Mouse (Mus musculus) lung, embryonic 14.5 days (tissue): ENCODE data around the gene Prkca. TPM values are rescaled to one million over a fixed set of nuclear protein-coding genes. Genes with fewer than 3 reads are reported as not detected.

Experiments
- ATAC-seq: fragments of 200-750 bp; cut with Nextera tagmentation; 2 replicates; pipeline ENCODE4 v1.8.0; 2017; ENCODE audit warnings: mild to moderate bottlenecking, moderate TSS enrichment, moderate library complexity; ENCODE audit not compliant: insufficient read depth
- DNase-seq: peaks from one replicate; pipeline ENCODE4 v3.0.0-alpha.2; 2015
- H3K27ac ChIP-seq: fragments of 300-500 bp; sonication (generic); 2 replicates; pipeline ENCODE4 v1.5.1; 2014; ENCODE audit warnings: low read depth, mild to moderate bottlenecking, moderate library complexity
- H3K27me3 ChIP-seq: fragments of 300-500 bp; sonication (generic); 2 replicates; pipeline ENCODE4 v1.6.1; 2014; ENCODE audit warnings: low read length, control low read depth; ENCODE audit not compliant: insufficient read depth
- H3K36me3 ChIP-seq: fragments of 300-500 bp; sonication (generic); 2 replicates; pipeline ENCODE4 v1.6.1; 2014; ENCODE audit warnings: control low read depth; ENCODE audit not compliant: insufficient read depth
- H3K4me1 ChIP-seq: fragments of 300-500 bp; sonication (generic); 2 replicates; pipeline ENCODE4 v1.6.1; 2014; ENCODE audit warnings: antibody characterized with exemption, control low read depth; ENCODE audit not compliant: insufficient read depth
- H3K4me2 ChIP-seq: fragments of 300-500 bp; sonication (generic); 2 replicates; pipeline ENCODE4 v1.6.1; 2014; ENCODE audit warnings: mild to moderate bottlenecking
- H3K4me3 ChIP-seq: fragments of 300-500 bp; sonication (generic); 2 replicates; pipeline ENCODE4 v1.5.1; 2014; ENCODE audit warnings: low read depth, low read length
- H3K9ac ChIP-seq: fragments of 300-500 bp; sonication (generic); 2 replicates; pipeline ENCODE4 v1.6.1; 2014
- H3K9me3 ChIP-seq: fragments of 300-500 bp; sonication (generic); 2 replicates; pipeline ENCODE4 v1.6.1; 2016; ENCODE audit warnings: low read depth, low read length, control low read depth
- CTCF ChIP-seq: IDR thresholded peaks from 2 replicates; pipeline ENCODE4 v1.5.1; 2016; ENCODE audit warnings: antibody characterized with exemption, low read depth
- WGBS: fragments of 180-500 bp; shearing (Covaris S2); extraction: QIAGEN DNeasy Blood & Tissue Kit; methylation state at CpG from one replicate; pipeline ENCODE4 v1.1.7; 2014; 5-methylcytosine and 5-hydroxymethylcytosine counted together
- polyA plus RNA-seq: library from polyadenylated mRNA; unstranded; fragments of >200 nt; fragmentation: Nextera tagmentation; extraction: Ambion mirVana; gene quantifications from 2 replicates; pipeline ENCODE4 v1.2.1, GENCODE M21; 2014

Gene Prkca
- polyA plus RNA-seq, 1 experiment from 2014 or later = 11.8 TPM

DNA sequence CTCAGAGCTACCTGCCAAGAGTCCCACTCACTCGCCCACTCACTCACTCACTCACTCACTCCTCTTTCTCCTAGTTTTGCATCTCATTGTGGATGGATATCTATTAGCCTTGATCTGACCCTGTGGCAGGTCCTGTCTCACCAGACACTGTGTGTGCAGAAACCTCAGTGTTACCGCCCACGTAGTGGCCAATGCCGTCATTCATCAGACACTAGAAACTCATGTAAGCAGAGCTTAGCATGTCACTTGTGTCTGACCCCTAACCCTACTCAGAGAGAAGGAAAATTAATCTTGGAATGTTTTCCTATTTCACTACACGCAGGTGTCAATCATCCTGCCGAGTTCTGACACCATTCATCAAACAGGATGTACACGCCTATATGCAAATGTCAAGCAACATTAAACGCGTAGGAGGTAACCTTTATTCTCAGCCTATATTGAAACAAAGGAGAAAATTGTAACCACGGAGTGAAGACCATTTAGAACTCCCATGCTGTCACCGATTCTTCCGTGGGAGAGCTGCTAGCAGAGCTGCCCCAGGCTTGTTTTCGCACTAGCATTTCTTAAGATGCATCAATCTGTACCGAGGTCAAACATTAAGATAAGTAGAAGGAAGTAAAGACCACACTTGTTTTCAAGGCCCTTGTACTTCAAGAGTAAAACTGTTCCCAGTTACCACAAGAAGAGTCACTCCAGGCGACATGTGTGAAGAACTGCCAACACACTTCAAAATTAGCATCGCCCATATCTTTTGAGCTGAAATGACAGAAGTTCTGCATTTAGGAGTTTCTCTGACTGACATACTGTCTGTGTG lies 70.9 kb downstream of the Prkca start:
- no peak overlapping the region for H3K9ac ChIP-seq
- no peaks in the 10 kb centered on the region for H3K27me3 ChIP-seq
- H3K36me3 ChIP-seq = no peaks in the 10 kb centered on the region
- no peaks in the 10 kb centered on the region for H3K9me3 ChIP-seq
- peaks cover 11% of the 10 kb centered on the region; the same call in 1 of the 2 replicates for H3K4me1 ChIP-seq
- no peak for ATAC-seq
- no peak for DNase-seq
- no peak overlapping the region for H3K27ac ChIP-seq
- TF ChIP-seq CTCF = no peak
- no peak overlapping the region for H3K4me3 ChIP-seq
- no peak overlapping the region for H3K4me2 ChIP-seq
- 61% methylated on average over 16 of the region's 16 CpGs for whole genome bisulfite sequencing

DNA sequence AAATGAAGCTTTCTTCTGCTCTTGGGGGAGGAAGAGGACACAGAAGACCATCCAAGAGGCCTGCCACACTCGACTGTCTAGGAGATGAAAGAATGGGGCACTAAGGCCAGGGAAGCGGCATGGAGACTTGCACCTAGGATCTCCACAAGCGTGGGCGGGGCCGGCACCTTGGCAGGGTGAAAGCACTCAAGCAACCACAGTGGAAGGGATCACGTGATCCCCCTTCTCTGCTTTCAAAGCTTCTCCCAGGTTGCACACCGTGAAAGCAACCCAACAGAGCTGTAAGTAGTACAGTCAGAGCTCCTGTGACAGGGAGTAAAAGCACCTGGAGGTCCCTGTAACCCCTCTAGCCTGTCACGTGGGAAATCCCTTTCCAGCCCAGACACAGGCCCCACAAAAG lies 72.4 kb downstream of the Prkca start:
- DNase-seq (peak; percentile 46), ATAC-seq (peak; percentile 50; the same call in 1 of the 2 replicates)
- Histone ChIP-seq H3K9ac (no peak overlapping the region), H3K9me3 (no peaks in the 10 kb centered on the region), H3K4me3 (no peak overlapping the region), H3K4me2 (no peak overlapping the region), H3K4me1 (0 out of 2 replicates have a peak, but pooled peaks cover 5% of the 10 kb centered on the region), H3K27me3 (no peaks in the 10 kb centered on the region), H3K36me3 (no peaks in the 10 kb centered on the region), H3K27ac (no peak overlapping the region)
- TF ChIP-seq CTCF = no peak
- WGBS = 35% methylated on average over 8 of the region's 8 CpGs

DNA sequence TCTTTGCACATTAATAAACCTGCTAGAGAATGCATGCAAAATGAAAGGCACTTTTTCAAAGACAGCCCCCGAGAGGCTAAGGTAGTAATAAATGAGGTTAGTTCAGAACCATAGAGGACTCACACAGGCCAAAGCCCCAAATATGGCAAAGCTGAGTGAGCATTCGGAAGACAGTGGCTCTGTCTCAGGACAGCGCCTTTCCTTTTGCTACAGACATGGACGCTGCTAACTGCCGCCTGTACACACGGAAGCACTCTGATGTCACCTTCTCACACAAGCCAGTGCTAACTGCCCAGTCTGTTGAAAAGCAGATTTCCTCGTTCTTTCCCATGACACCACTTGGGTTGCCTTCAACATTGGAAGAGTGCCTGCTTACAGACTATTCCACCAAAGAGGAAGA lies 74.2 kb downstream of the Prkca start:
- Histone ChIP-seq H3K27ac (no peak overlapping the region), H3K9ac (no peak overlapping the region)
- 47% methylated on average over 7 of the region's 7 CpGs for WGBS

DNA sequence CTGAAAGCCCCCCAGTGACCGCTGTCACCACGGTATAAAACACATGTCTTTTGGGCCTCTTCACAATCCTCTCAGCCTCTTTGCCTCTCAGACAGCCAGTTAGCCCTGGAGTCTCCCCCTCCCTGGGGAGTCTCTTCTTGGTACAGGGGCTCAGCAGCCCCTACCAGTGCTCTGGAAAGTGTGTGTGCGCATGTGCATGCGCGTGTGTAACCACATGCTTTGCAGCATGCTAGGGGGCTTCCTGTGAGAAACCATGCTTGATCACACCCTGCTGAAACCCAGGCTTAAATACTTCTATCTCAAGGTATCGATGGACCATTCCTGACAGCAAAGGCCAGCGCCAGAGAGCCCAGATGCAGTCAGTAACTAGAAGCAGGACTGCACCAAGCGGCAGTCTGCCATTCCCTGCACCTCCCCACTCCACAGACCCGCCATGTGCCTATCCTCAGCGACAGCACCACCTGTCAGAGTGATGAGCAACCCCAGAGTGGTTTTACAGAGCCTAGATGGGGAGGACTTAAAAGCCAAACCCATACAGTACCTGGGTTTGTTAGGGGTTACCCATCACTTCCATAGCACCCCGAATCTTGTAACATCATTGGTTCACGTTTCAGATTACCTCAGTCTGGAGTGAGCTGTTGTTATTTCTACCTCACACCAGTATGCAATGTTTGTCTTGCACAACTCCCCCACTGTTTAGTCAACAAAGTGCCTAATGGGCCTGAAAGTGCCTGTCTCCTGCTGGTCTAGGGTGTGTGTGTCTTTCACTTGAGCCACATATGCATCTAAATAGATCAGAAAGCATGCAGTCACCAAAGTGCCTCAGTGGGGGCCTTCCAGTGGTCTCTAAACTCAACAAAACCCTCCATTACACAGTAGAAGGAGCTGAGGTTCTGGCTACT lies 75.1 kb downstream of the Prkca start:
- Histone ChIP-seq H3K9me3 (no peaks in the 10 kb centered on the region), H3K36me3 (no peaks in the 10 kb centered on the region), H3K27ac (no peak overlapping the region), H3K4me2 (no peak overlapping the region), H3K4me1 (0 out of 2 replicates have a peak, but pooled peaks cover 5% of the 10 kb centered on the region), H3K4me3 (no peak overlapping the region), H3K27me3 (no peaks in the 10 kb centered on the region), H3K9ac (no peak overlapping the region)
- no peak for DNase-seq
- WGBS = 54% methylated on average over 12 of the region's 12 CpGs
- no peak for TF ChIP-seq CTCF
- no peak; the same call in 1 of the 2 replicates for ATAC-seq

More for the DNA sequence above, 74.2 kb downstream of the Prkca start:
- Histone ChIP-seq H3K4me1 (0 out of 2 replicates have a peak, but pooled peaks cover 5% of the 10 kb centered on the region), H3K4me3 (no peak overlapping the region), H3K4me2 (no peak overlapping the region), H3K36me3 (no peaks in the 10 kb centered on the region), H3K27me3 (no peaks in the 10 kb centered on the region), H3K9me3 (no peaks in the 10 kb centered on the region)
- TF ChIP-seq CTCF = no peak
- no peak for DNase-seq
- no peak for ATAC-seq

DNA sequence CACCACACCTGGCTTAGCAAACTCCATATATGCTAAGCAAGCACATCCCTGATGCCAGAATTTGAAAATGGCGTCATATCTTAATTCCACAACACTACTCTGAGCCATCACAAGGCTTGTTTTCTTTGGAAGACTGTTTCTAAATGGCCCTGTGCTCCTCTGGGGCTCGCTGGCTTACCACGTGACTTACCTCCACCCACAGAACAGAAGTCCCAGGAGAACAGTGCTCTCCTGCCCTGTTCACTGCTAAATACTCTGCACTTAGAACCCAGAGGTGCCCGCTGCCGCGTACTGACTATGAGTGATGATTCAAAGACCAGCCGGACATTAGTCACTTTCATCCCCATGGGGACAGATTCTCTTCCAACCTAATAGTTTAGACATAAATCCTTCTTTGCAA lies 75.9 kb downstream of the Prkca start:
- Histone ChIP-seq H3K27me3 (no peaks in the 10 kb centered on the region), H3K4me3 (no peak overlapping the region), H3K9ac (no peak overlapping the region), H3K9me3 (no peaks in the 10 kb centered on the region), H3K4me1 (0 out of 2 replicates have a peak, but pooled peaks cover 5% of the 10 kb centered on the region), H3K4me2 (no peak overlapping the region), H3K36me3 (no peaks in the 10 kb centered on the region), H3K27ac (no peak overlapping the region)
- ATAC-seq = no peak
- no peak for DNase-seq
- 69% methylated on average over 7 of the region's 7 CpGs for WGBS
- no peak for TF ChIP-seq CTCF

DNA sequence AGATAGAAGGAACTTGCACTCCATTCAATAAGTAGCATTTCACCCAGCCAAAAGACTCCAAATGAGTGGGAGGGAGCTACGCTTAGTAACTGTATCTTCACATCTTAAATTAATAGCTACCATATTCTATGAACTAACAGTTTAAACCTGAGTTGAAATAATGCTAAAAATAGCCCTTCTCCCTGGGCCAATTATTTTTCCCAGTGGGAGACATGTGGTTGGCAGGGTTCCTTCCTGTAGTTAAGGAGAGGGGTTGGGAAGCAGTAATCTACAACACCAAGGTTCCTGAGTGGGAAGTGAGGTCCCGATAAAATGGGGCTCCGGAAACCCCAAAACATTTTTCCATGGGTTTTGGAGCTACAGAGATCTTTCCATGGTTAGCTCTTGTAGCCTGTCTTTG lies 76.7 kb downstream of the Prkca start:
- no peak for ATAC-seq
- no peak for TF ChIP-seq CTCF
- no peak for DNase-seq
- Histone ChIP-seq H3K36me3 (no peaks in the 10 kb centered on the region), H3K9me3 (no peaks in the 10 kb centered on the region), H3K9ac (no peak overlapping the region), H3K4me2 (no peak overlapping the region), H3K4me3 (no peak overlapping the region), H3K4me1 (0 out of 2 replicates have a peak, but pooled peaks cover 5% of the 10 kb centered on the region), H3K27me3 (no peaks in the 10 kb centered on the region), H3K27ac (no peak overlapping the region)
- 77% methylated on average over 3 of the region's 3 CpGs for WGBS

DNA sequence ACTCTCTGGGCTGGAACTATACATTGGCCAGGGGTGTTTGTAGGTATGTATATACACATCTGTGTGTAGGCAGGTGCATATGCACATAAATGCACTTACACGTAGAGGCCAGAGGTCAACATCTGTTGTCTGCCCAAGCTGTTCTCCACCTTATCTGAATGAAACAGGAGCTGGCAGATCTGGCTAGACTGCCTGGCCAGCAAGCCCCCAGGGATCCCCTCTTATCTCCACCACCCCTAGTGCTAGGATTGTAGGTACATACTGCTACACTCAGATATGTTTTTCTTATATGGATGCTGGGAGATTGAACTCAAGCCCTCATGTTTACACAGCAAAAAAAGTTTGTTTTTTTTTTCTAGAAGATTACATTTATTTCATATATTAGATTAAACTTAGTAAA lies 79.9 kb downstream of the Prkca start:
- Histone ChIP-seq H3K36me3 (no peaks in the 10 kb centered on the region), H3K27ac (no peak overlapping the region), H3K9ac (no peak overlapping the region), H3K9me3 (no peaks in the 10 kb centered on the region), H3K27me3 (no peaks in the 10 kb centered on the region), H3K4me1 (peaks cover 16% of the 10 kb centered on the region; the same call in 1 of the 2 replicates), H3K4me2 (no peak overlapping the region), H3K4me3 (no peak overlapping the region)
- WGBS = 28% methylated on average over 1 of the region's 1 CpGs
- ATAC-seq (no peak), DNase-seq (no peak)
- TF ChIP-seq CTCF = no peak
